Mouse (Mus musculus) left cerebral cortex, postnatal 10 days (tissue): ENCODE measurements at regions not wholly inside any gene's neighbourhood (a gene's known extent, or its start where the extent isn't known, plus 50 kb on each side); places are given as distances from the start of the nearest gene placed in this dataset.
A peak's percentile ranks its signal among the peaks of the same experiment; 100 is the strongest.

Experiments used
- DNase-seq, 2 experiments: peaks; one replicate each; pipeline ENCODE4 v3.0.0; 2021 to 2022; ENCODE audit warnings: low spot score in 2 of 2, mixed read lengths in 1 of 2; ENCODE audit errors: extremely low spot score in 1 of 2
- intact Hi-C: fragments of 180-260 bp; cut with DNase I; formaldehyde crosslinking; loops from one replicate; pipeline ENCODE4 v1.15.1; 2025

GRCm38 (mm10) chr15:48860627-48861026 lies 5024.1 kb upstream of the Gm7489 start:
- intact Hi-C loops = no loop called here

GRCm38 (mm10) chr15:48898546-48898945 lies 4986.2 kb upstream of the Gm7489 start:
- intact Hi-C loops = no loop called here
- DNase-seq = no peak

More at GRCm38 (mm10) chr15:48860627-48861026, 5024.1 kb upstream of the Gm7489 start:
- DNase-seq = no peak

GRCm38 (mm10) chr15:48904687-48905086 lies 4980.0 kb upstream of the Gm7489 start:
- DNase-seq = peak in 1 of 2 experiments; percentile 2
- intact Hi-C loops = no loop called here

GRCm38 (mm10) chr15:48925940-48926339 lies 4958.8 kb upstream of the Gm7489 start:
- intact Hi-C loops = no loop called here
- DNase-seq = no peak

GRCm38 (mm10) chr15:48946150-48946549 lies 4938.6 kb upstream of the Gm7489 start:
- DNase-seq = no peak
- intact Hi-C loops = no loop called here

GRCm38 (mm10) chr15:48976176-48976575 lies 4908.5 kb upstream of the Gm7489 start:
- intact Hi-C loops = no loop called here
- no peak for DNase-seq

GRCm38 (mm10) chr15:48976583-48976982 lies 4908.1 kb upstream of the Gm7489 start:
- intact Hi-C loops = no loop called here
- no peak for DNase-seq
